Mouse (Mus musculus): ENCODE measurements around the gene Acadm.

Gene Acadm

GRCm38 (mm10) chr3:153940021-153940420 lies 4.4 kb downstream of the Acadm start:
- DNase-seq = no peak

- no peak for DNase-seq
These were observed 7.2 kb downstream of the Acadm start for GRCm38 (mm10) chr3:153937116-153937810.

GRCm38 (mm10) chr3:153935878-153936277 lies 8.6 kb downstream of the Acadm start:
- no peak for DNase-seq

GRCm38 (mm10) chr3:153932461-153932860 lies 12.0 kb downstream of the Acadm start:
- DNase-seq = no peak

GRCm38 (mm10) chr3:153929526-153929925 lies 14.9 kb downstream of the Acadm start:
- no peak for DNase-seq

GRCm38 (mm10) chr3:153926333-153926732 lies 18.1 kb downstream of the Acadm start:
- DNase-seq = no peak

- DNase-seq = no peak
These were observed 23.1 kb downstream of the Acadm start for GRCm38 (mm10) chr3:153921147-153921910.

GRCm38 (mm10) chr3:153917200-153917599 lies 27.2 kb downstream of the Acadm start:
- DNase-seq = no peak

- DNase-seq = no peak
These were observed 30.8 kb downstream of the Acadm start for GRCm38 (mm10) chr3:153913510-153914243.

GRCm38 (mm10) chr3:153912546-153913509 lies 31.6 kb downstream of the Acadm start, which contains the start of gene Rabggtb:
Gene Rabggtb (minus strand): TSS chr3:153913009.
- peak; percentile 96 for DNase-seq

- no peak for DNase-seq
These were observed 32.5 kb downstream of the Acadm start for GRCm38 (mm10) chr3:153911882-153912440.

GRCm38 (mm10) chr3:153911197-153911881 lies 33.1 kb downstream of the Acadm start:
- peak; percentile 43 for DNase-seq

GRCm38 (mm10) chr3:153910489-153910888 lies 33.9 kb downstream of the Acadm start:
- no peak for DNase-seq

GRCm38 (mm10) chr3:153908919-153909318 lies 35.5 kb downstream of the Acadm start:
- no peak for DNase-seq

- DNase-seq = no peak
These were observed 38.1 kb downstream of the Acadm start, which contains the start of gene Msh4 for GRCm38 (mm10) chr3:153906136-153906871. Gene Msh4 (minus strand): TSS chr3:153906138.

- DNase-seq = no peak
These were observed 38.9 kb downstream of the Acadm start for GRCm38 (mm10) chr3:153905251-153906135.

- peak; percentile 39 for DNase-seq
These were observed 39.8 kb downstream of the Acadm start for GRCm38 (mm10) chr3:153904586-153904985.

GRCm38 (mm10) chr3:153902595-153902994 lies 41.8 kb downstream of the Acadm start:
- DNase-seq = no peak

- no peak for DNase-seq
These were observed 42.5 kb downstream of the Acadm start for GRCm38 (mm10) chr3:153901904-153902303.
